Mouse (Mus musculus): Measurements from ENCODE around the gene Hsd17b11.

- peak; percentile 74 to 93 (median 89) for TF ChIP-seq CTCF (IDR thresholded peaks at IDR 0.05 in 2 of 3, conservative IDR thresholded peaks at IDR 0.05 in 1 of 3; ENCODE audit: control insufficient read depth in 1 of 3, insufficient read depth in 1 of 3, low read depth in 2 of 3, low read length in 3 of 3, poor library complexity in 1 of 3, severe bottlenecking in 1 of 3)
- no peak for TF ChIP-seq TCF12 (IDR thresholded peaks at IDR 0.05; ENCODE audit: low read depth, low read length)
- no peak for TF ChIP-seq POLR2A (IDR thresholded peaks at IDR 0.05; ENCODE audit: control insufficient read depth in 1 of 2, insufficient read depth in 1 of 2, low read depth in 1 of 2, low read length in 2 of 2, poor library complexity in 1 of 2)
- TF ChIP-seq HCFC1 (IDR thresholded peaks at IDR 0.05; ENCODE audit: low read depth, low read length): no peak
- no peak for TF ChIP-seq CHD2 (IDR thresholded peaks at IDR 0.05; ENCODE audit: low read length)
- TF ChIP-seq RCOR1 (IDR thresholded peaks at IDR 0.05; ENCODE audit: low read depth, low read length): no peak
- peak; percentile 71 for TF ChIP-seq SMC3 (IDR thresholded peaks at IDR 0.05; ENCODE audit: low read depth, low read length)
- no peak for TF ChIP-seq TBP (IDR thresholded peaks at IDR 0.05; ENCODE audit: low read depth, low read length)
- TF ChIP-seq GATA1 (IDR thresholded peaks at IDR 0.05; ENCODE audit: low read depth, low read length): no peak
- TF ChIP-seq USF2 (IDR thresholded peaks at IDR 0.05; ENCODE audit: borderline replicate concordance in 1 of 2, insufficient read depth in 1 of 2, low read depth in 1 of 2, low read length in 2 of 2): no peak
Measured at GRCm38 (mm10) chr5:104058021-104058420, 36.3 kb upstream of the Hsd17b11 start.
